Mouse (Mus musculus) ovary, adult 18-20 months (tissue): Measurements from ENCODE around the gene Morn3.

ENCODE experiments used
- DNase-seq: peaks from one replicate; pipeline ENCODE4 v3.0.0; 2022; ENCODE audit warnings: low spot score, mixed read lengths

Morn3 gene

GRCm38 (mm10) chr5:122991350-122992004, 55.3 kb downstream of the Morn3 start:
- DNase-seq = no peak

- no peak for DNase-seq
Observed at GRCm38 (mm10) chr5:122990411-122991160, 56.2 kb downstream of the Morn3 start.

GRCm38 (mm10) chr5:122989551-122990330, 57.1 kb downstream of the Morn3 start, which contains the start of gene Kdm2b:
TSS of gene Kdm2b (minus strand) at chr5:122989823.
- DNase-seq = no peak

- DNase-seq = peak; percentile 40
Observed at GRCm38 (mm10) chr5:122989001-122989525, 57.8 kb downstream of the Morn3 start.

- peak; percentile 16 for DNase-seq
Observed at GRCm38 (mm10) chr5:122988021-122988751, 58.6 kb downstream of the Morn3 start.

- no peak for DNase-seq
Observed at GRCm38 (mm10) chr5:122987211-122988020, 59.4 kb downstream of the Morn3 start.

- no peak for DNase-seq
Observed at GRCm38 (mm10) chr5:122986091-122986493, 60.7 kb downstream of the Morn3 start.
